Mouse (Mus musculus): ENCODE measurements around the gene Cep128. TPM values are rescaled to one million over a fixed set of nuclear protein-coding genes. Genes with fewer than 3 reads are reported as not detected.

Cep128 gene
- total and polyA plus RNA-seq, 2 experiments from 2014 or later = 15.1 to 17.4 TPM

GRCm38 (mm10) chr12:91176808-91177526 lies 207.2 kb downstream of the Cep128 start:
- Histone ChIP-seq H3K4me2 (ENCODE audit: low read depth, low read length) (no peak overlapping the region), H3K4me3 (ENCODE audit: low read depth, low read length) (no peak overlapping the region), H3K27ac (ENCODE audit: low read depth) (no peak overlapping the region), H3K9me3 (replicated peaks; ENCODE audit: control insufficient read depth, low read length) (no peaks in the 10 kb centered on the region), H3K4me1 (ENCODE audit: control insufficient read depth, insufficient read depth) (no peaks in the 10 kb centered on the region), H3K36me3 (replicated peaks; ENCODE audit: control insufficient read depth, insufficient read depth, low read length) (no peaks in the 10 kb centered on the region), H3K27me3 (ENCODE audit: control insufficient read depth, insufficient read depth, low read length) (no peaks in the 10 kb centered on the region), H3K9ac (replicated peaks; ENCODE audit: low read depth, low read length) (no peak overlapping the region)
- ATAC-seq (ENCODE audit: insufficient read depth, low read depth) (no peak), DNase-seq (ENCODE audit: low spot score) (no peak)
- 58% methylated on average over 5 of the region's 5 CpGs for WGBS
- TF ChIP-seq CTCF (IDR thresholded peaks at IDR 0.05; ENCODE audit: low read depth) (no peak), EP300 (IDR thresholded peaks at IDR 0.05; ENCODE audit: low read depth) (no peak)

GRCm38 (mm10) chr12:91171613-91172012 lies 212.6 kb downstream of the Cep128 start:
- Histone ChIP-seq H3K27ac (ENCODE audit: low read depth) (no peak overlapping the region), H3K4me1 (ENCODE audit: control insufficient read depth, insufficient read depth) (no peaks in the 10 kb centered on the region), H3K9ac (replicated peaks; ENCODE audit: low read depth, low read length) (no peak overlapping the region), H3K4me2 (ENCODE audit: low read depth, low read length) (no peak overlapping the region), H3K9me3 (replicated peaks; ENCODE audit: control insufficient read depth, low read length) (no peaks in the 10 kb centered on the region), H3K36me3 (replicated peaks; ENCODE audit: control insufficient read depth, insufficient read depth, low read length) (no peaks in the 10 kb centered on the region), H3K4me3 (ENCODE audit: low read depth, low read length) (no peak overlapping the region), H3K27me3 (ENCODE audit: control insufficient read depth, insufficient read depth, low read length) (no peaks in the 10 kb centered on the region)
- TF ChIP-seq EP300 (IDR thresholded peaks at IDR 0.05; ENCODE audit: low read depth) (no peak), CTCF (IDR thresholded peaks at IDR 0.05; ENCODE audit: low read depth) (no peak)
- ATAC-seq (ENCODE audit: insufficient read depth, low read depth) (no peak), DNase-seq (ENCODE audit: low spot score) (no peak)
- 71% methylated on average over 3 of the region's 3 CpGs for WGBS

GRCm38 (mm10) chr12:91161015-91161730 lies 223.0 kb downstream of the Cep128 start:
- Histone ChIP-seq H3K4me2 (ENCODE audit: low read depth, low read length) (no peak overlapping the region), H3K27me3 (ENCODE audit: control insufficient read depth, insufficient read depth, low read length) (no peaks in the 10 kb centered on the region), H3K27ac (ENCODE audit: low read depth) (no peak overlapping the region), H3K9ac (replicated peaks; ENCODE audit: low read depth, low read length) (no peak overlapping the region), H3K9me3 (replicated peaks; ENCODE audit: control insufficient read depth, low read length) (no peaks in the 10 kb centered on the region), H3K36me3 (replicated peaks; ENCODE audit: control insufficient read depth, insufficient read depth, low read length) (no peaks in the 10 kb centered on the region), H3K4me1 (ENCODE audit: control insufficient read depth, insufficient read depth) (no peaks in the 10 kb centered on the region), H3K4me3 (ENCODE audit: low read depth, low read length) (no peak overlapping the region)
- no peak for ATAC-seq (ENCODE audit: insufficient read depth, low read depth)
- TF ChIP-seq EP300 (IDR thresholded peaks at IDR 0.05; ENCODE audit: low read depth) = no peak
- no peak for TF ChIP-seq CTCF (IDR thresholded peaks at IDR 0.05; ENCODE audit: low read depth)
- 88% methylated on average over 6 of the region's 6 CpGs for WGBS
- DNase-seq (ENCODE audit: low spot score) = no peak

GRCm38 (mm10) chr12:91158481-91158880 lies 225.7 kb downstream of the Cep128 start:
- Histone ChIP-seq H3K27me3 (ENCODE audit: control insufficient read depth, insufficient read depth, low read length) (no peaks in the 10 kb centered on the region), H3K36me3 (replicated peaks; ENCODE audit: control insufficient read depth, insufficient read depth, low read length) (no peaks in the 10 kb centered on the region), H3K4me1 (ENCODE audit: control insufficient read depth, insufficient read depth) (no peaks in the 10 kb centered on the region), H3K9me3 (replicated peaks; ENCODE audit: control insufficient read depth, low read length) (no peaks in the 10 kb centered on the region), H3K9ac (replicated peaks; ENCODE audit: low read depth, low read length) (no peak overlapping the region), H3K27ac (ENCODE audit: low read depth) (no peak overlapping the region), H3K4me3 (ENCODE audit: low read depth, low read length) (no peak overlapping the region), H3K4me2 (ENCODE audit: low read depth, low read length) (no peak overlapping the region)
- WGBS = 20% methylated on average over 2 of the region's 2 CpGs
- TF ChIP-seq CTCF (IDR thresholded peaks at IDR 0.05; ENCODE audit: low read depth) = no peak
- TF ChIP-seq EP300 (IDR thresholded peaks at IDR 0.05; ENCODE audit: low read depth) = no peak
- DNase-seq (ENCODE audit: low spot score) (no peak), ATAC-seq (ENCODE audit: insufficient read depth, low read depth) (no peak)

- DNase-seq (ENCODE audit: low spot score) (no peak), ATAC-seq (ENCODE audit: insufficient read depth, low read depth) (no peak)
- Histone ChIP-seq H3K9me3 (replicated peaks; ENCODE audit: control insufficient read depth, low read length) (no peaks in the 10 kb centered on the region), H3K27ac (ENCODE audit: low read depth) (no peak overlapping the region), H3K9ac (replicated peaks; ENCODE audit: low read depth, low read length) (no peak overlapping the region), H3K36me3 (replicated peaks; ENCODE audit: control insufficient read depth, insufficient read depth, low read length) (no peaks in the 10 kb centered on the region), H3K27me3 (ENCODE audit: control insufficient read depth, insufficient read depth, low read length) (no peaks in the 10 kb centered on the region), H3K4me1 (ENCODE audit: control insufficient read depth, insufficient read depth) (no peaks in the 10 kb centered on the region), H3K4me3 (ENCODE audit: low read depth, low read length) (no peak overlapping the region), H3K4me2 (ENCODE audit: low read depth, low read length) (no peak overlapping the region)
- 89% methylated on average over 7 of the region's 7 CpGs for WGBS
- TF ChIP-seq EP300 (IDR thresholded peaks at IDR 0.05; ENCODE audit: low read depth) (no peak), CTCF (IDR thresholded peaks at IDR 0.05; ENCODE audit: low read depth) (no peak)
These were observed 230.2 kb downstream of the Cep128 start for GRCm38 (mm10) chr12:91154052-91154451.

Data from heart, postnatal 0 days (tissue).